Mouse (Mus musculus) lung, postnatal 10 days (tissue): ENCODE measurements around the gene Myo18a.
"Not testable (repeated sequence)": the region's sequence is repeated elsewhere in the genome, so short reads cannot be mapped to it uniquely, and the experiment has no call there.

Experiments used
- DNase-seq: peaks from one replicate; pipeline ENCODE4 v3.0.0; 2021

Myo18a gene

DNA sequence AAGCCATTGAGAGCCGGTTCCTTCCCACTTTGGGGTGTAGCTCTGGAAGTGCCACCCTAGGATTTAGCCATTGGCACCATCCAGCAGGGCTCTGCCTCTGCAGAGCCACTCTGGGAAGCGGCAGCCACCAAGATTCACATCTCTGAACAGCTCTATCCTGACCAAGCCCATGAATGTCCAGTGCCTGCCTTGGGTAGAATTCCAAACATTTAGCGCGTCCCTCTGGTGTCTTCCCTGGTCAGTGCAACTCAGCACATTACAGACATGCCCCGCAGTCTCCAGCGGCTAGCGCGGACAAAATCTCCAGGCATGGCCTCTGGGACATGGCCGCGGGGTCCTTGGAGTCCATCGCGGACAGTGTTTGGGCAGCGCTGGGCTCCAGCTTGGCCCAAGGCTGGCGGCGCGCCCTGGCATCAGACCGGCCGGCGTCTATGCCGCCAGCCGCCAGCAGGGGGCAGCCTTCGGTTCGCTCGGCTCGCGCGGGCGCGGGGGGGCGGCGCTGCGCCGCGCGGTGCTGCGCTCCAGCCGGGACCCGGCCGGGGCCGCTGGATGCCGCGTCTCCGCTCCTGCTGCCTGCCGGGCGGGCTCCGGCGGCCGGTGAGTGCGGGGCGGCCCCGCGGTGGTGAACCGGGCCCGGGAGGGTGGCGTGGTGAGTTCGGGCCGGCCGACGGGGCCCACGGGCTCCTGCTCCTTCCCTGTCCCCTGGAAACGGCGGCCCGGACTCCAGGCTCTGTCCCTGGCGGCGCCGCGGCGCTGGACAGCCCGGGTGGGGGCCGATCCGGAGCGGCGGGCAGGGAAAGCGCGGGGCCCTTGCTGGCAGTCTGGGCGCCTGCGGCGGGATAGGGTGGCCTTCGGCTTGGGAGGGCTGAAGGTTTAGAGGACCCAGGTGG, at the start of gene Myo18a:
Gene Myo18a (plus strand): TSS at position 464 of the 890 bp plus-strand sequence.
- DNase-seq, result peak; percentile 87

GRCm38 (mm10) chr11:77713736-77714135, 49.3 kb upstream of the Myo18a start:
- no peak for DNase-seq

DNA sequence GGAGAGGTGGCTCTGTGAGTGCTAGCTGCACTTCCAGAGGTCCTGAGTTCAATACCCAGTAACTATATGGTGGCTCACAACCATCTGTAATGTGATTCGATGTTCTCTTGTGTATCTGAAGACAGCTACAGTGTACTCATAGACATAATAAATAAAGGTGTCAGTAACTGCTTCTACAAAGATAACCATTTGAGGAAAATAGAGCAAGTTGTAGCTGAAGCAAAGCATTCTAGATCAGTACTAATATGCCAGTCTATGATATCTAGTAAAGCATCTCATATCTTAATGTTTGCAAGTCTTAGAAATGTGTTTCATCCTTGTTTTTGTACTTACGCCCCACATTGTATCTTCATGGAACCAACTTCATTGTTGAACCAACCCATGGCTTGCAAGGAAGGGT, 44.0 kb upstream of the Myo18a start:
- DNase-seq, result no peak

GRCm38 (mm10) chr11:77721389-77721788, 41.7 kb upstream of the Myo18a start:
- DNase-seq, result no peak

DNA sequence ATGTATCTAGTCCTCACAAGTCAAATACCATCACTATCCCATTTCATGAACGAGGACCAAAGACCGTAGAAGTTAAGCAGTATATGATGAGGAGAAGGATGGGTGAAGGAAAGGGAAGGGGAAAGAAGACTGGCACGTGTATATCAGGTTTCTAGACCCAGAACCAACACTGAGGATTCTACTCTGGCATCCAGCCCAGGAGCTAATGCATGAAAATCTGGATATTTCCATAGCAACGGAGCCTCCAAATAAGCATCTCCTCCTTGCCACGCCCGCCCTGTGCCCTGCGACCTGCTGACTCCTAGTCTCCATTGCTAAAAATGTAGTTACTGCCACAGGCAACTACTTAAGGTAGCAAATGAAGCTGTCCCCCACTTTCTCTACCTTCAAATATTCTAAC, 38.3 kb upstream of the Myo18a start:
- DNase-seq, result no peak

DNA sequence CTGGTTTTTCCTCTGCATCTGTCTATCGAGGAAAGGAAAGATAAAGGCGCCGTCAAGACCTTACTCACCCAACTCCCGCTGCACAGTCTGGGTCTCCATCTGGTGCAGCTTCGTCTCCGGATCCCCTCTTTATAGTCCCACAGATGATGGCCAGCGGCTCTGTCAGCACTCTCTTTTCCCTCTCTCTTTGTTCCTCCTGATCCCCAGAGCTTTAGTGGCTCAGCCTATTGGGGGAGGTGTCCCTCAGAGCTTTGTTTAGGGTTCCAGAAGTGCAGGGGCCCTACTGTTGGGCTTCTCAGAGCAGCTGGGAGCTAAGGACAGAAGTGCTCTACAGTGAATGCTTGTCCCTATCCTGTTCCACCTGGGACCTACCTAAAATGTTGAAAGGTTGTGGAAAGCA, 37.9 kb upstream of the Myo18a start, which contains the start of gene Cryba1:
Gene Cryba1 (minus strand): TSS at position 101 of the 400 bp plus-strand sequence.
- DNase-seq, result no peak

DNA sequence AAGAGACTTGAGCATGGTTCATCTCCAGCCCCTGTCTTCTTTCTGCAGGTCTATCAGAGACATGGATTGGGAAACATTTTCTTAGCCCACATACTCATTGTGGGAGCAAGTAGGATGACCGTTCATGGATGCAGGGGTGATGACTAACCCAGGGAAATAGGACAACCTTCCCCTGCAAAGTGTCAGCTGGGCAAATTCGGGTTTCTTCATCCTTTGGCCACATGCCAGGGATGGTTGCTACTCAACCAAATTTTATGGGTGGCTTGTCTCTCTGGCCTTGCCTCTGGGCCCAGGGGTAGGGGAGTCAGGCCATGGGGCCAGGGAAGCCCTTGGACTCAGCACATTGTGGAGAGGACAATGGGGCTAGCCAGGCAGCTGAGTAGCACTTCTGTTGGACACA, 34.5 kb upstream of the Myo18a start:
- DNase-seq, result peak; percentile 5

DNA sequence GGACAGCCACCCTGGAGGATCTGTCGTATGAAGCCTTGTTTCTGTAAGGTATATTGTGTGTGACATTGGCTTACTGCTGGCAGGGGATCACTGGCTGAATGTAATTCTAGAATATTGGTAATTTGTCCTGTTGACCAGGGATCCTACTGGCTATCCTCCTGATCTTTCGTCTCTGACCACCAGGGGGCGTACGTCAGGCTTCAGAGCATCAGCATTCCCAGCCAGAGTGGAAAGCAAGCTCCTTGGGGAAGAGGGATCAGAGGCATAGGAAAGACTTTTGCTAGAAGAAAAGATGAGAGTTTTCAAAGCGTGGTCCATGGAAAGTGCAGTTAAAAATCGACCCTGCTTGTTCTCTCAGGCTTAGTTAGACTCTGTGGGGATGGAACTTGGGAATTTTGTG, 25.8 kb upstream of the Myo18a start:
- peak; percentile 91 for DNase-seq

GRCm38 (mm10) chr11:77738555-77738954, 24.5 kb upstream of the Myo18a start:
- DNase-seq, result no peak

DNA sequence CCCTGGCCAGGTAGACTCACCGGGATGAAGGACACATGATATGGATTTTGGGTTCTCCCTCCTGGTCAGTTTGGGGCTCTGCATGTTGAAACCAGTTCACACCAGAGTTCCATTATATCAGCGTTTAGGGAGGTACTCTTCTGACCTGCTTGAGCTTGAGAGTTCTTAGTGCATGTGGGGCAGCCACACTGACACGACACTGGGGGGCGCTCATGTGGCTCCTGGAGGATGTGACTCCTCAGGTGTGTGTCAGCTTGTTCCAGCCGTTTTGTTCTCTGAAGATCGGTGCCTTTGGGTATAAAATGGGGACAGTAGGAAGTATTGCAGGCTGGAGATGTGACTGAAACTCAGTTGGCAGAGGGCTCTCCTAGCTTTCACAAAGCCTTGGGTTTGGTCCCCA, 19.1 kb upstream of the Myo18a start:
- peak; percentile 65 for DNase-seq

GRCm38 (mm10) chr11:77746652-77747051, 16.4 kb upstream of the Myo18a start:
- no peak for DNase-seq

DNA sequence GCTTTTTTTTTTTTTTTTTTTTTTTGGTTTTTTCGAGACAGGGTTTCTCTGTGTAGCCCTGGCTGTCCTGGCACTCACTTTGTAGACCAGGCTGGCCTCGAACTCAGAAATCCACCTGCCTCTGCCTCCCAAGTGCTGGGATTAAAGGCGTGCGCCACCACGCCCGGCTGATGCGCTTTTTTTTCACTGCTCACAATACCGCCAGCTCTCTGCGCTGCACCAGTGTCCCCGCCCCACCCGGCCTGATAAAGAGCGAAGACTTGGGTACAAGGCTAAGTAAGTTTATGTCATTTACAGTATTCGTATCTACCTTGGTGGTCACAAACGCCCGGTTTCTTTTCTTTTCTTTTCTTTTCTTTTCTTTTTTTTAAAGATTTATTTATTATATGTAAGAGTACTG, 15.9 kb upstream of the Myo18a start:
- DNase-seq, result not testable (repeated sequence)

DNA sequence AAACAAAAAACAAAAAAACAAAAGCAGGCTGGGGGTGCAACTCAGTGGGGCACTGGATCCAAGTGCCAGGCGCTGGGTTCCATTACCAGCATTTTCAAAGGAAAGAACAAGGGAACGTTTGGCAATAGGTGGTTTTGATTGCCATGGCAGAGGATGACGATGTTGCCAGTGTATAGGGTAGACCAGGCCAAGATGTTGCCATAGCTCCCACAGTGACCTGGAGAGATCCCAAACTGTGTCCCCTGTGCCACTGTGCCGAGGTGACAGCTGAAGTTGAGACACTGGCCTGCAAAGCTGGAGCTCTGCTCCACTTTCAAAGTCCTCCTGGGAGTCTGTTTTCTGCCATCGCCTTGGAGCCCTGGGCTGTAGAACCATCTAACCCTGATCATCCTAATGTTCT, 14.1 kb upstream of the Myo18a start:
- no peak for DNase-seq

- no peak for DNase-seq
These were observed 10.5 kb upstream of the Myo18a start for GRCm38 (mm10) chr11:77752525-77752924.

- DNase-seq, result no peak
These were observed 9.6 kb upstream of the Myo18a start for GRCm38 (mm10) chr11:77753469-77753868.

GRCm38 (mm10) chr11:77760031-77760430, 3.0 kb upstream of the Myo18a start:
- no peak for DNase-seq

- DNase-seq, result peak; percentile 80
These were observed 761 bp downstream of the Myo18a start for GRCm38 (mm10) chr11:77763673-77764340.

- DNase-seq, result peak; percentile 72
These were observed 1.8 kb downstream of the Myo18a start for GRCm38 (mm10) chr11:77764694-77765458.

GRCm38 (mm10) chr11:77765459-77765777, 2.4 kb downstream of the Myo18a start:
- DNase-seq, result peak; percentile 47

GRCm38 (mm10) chr11:77766351-77767001, 3.4 kb downstream of the Myo18a start:
- DNase-seq, result peak; percentile 80

DNA sequence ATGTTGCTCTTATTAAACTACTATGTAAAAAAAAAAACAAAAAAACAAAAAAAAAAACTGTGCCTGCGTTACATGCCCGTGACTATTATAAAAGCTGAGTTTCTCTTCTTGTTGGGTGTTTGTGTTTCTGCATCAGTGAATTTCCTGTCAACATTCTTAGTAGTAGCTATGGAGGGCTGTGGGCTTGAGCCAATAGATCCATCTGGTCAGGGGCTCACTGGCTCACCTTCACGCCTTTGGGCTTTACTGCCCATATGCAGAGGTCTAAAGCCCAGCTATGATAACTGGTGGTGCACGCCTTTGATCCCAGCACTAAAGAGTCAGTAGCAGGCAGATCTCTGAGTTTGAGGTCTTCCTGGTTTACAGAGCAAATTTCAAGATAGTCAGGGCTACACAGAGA, 6.5 kb downstream of the Myo18a start:
- DNase-seq, result no peak

GRCm38 (mm10) chr11:77770346-77770745, 7.3 kb downstream of the Myo18a start:
- DNase-seq, result no peak
